Mouse (Mus musculus): Measurements from ENCODE around the gene Dpp6.

Gene Dpp6

GRCm38 (mm10) chr5:27056436-27056835, 239.4 kb downstream of the Dpp6 start:
- DNase-seq (ENCODE audit: low read depth, low spot score), result no peak

- DNase-seq (ENCODE audit: low read depth, low spot score), result no peak
Measured at GRCm38 (mm10) chr5:27060114-27060513, 243.1 kb downstream of the Dpp6 start.

- no peak for DNase-seq (ENCODE audit: low read depth, low spot score)
Measured at GRCm38 (mm10) chr5:27063871-27064270, 246.9 kb downstream of the Dpp6 start.

- no peak for DNase-seq (ENCODE audit: low read depth, low spot score)
Measured at GRCm38 (mm10) chr5:27066837-27067236, 249.8 kb downstream of the Dpp6 start.

GRCm38 (mm10) chr5:27075131-27075591, 258.2 kb downstream of the Dpp6 start:
- peak; percentile 72 for DNase-seq (ENCODE audit: low read depth, low spot score)

- no peak for DNase-seq (ENCODE audit: low read depth, low spot score)
Measured at GRCm38 (mm10) chr5:27076046-27076445, 259.0 kb downstream of the Dpp6 start.

- no peak for DNase-seq (ENCODE audit: low read depth, low spot score)
Measured at GRCm38 (mm10) chr5:27077821-27078220, 260.8 kb downstream of the Dpp6 start.

- DNase-seq (ENCODE audit: low read depth, low spot score), result peak; percentile 52
Measured at GRCm38 (mm10) chr5:27081275-27081674, 264.3 kb downstream of the Dpp6 start.

GRCm38 (mm10) chr5:27083762-27084161, 266.8 kb downstream of the Dpp6 start:
- no peak for DNase-seq (ENCODE audit: low read depth, low spot score)

- no peak for DNase-seq (ENCODE audit: low read depth, low spot score)
Measured at GRCm38 (mm10) chr5:27108221-27108620, 291.2 kb downstream of the Dpp6 start.

GRCm38 (mm10) chr5:27122479-27122878, 305.5 kb downstream of the Dpp6 start:
- no peak for DNase-seq (ENCODE audit: low read depth, low spot score)

GRCm38 (mm10) chr5:27122944-27123343, 305.9 kb downstream of the Dpp6 start:
- no peak for DNase-seq (ENCODE audit: low read depth, low spot score)

- DNase-seq (ENCODE audit: low read depth, low spot score), result no peak
Measured at GRCm38 (mm10) chr5:27126034-27126433, 309.0 kb downstream of the Dpp6 start.

GRCm38 (mm10) chr5:27133196-27133595, 316.2 kb downstream of the Dpp6 start:
- no peak for DNase-seq (ENCODE audit: low read depth, low spot score)

GRCm38 (mm10) chr5:27134436-27135005, 317.5 kb downstream of the Dpp6 start:
- DNase-seq (ENCODE audit: low read depth, low spot score), result no peak

GRCm38 (mm10) chr5:27147397-27147945, 330.5 kb downstream of the Dpp6 start:
- DNase-seq (ENCODE audit: low read depth, low spot score), result no peak

- no peak for DNase-seq (ENCODE audit: low read depth, low spot score)
Measured at GRCm38 (mm10) chr5:27151017-27151416, 334.0 kb downstream of the Dpp6 start.

GRCm38 (mm10) chr5:27155671-27156070, 338.7 kb downstream of the Dpp6 start:
- no peak for DNase-seq (ENCODE audit: low read depth, low spot score)

GRCm38 (mm10) chr5:27156366-27156765, 339.4 kb downstream of the Dpp6 start:
- DNase-seq (ENCODE audit: low read depth, low spot score), result no peak

GRCm38 (mm10) chr5:27161122-27161645, 344.2 kb downstream of the Dpp6 start:
- no peak for DNase-seq (ENCODE audit: low read depth, low spot score)

GRCm38 (mm10) chr5:27168550-27168949, 351.5 kb downstream of the Dpp6 start:
- DNase-seq (ENCODE audit: low read depth, low spot score), result no peak

GRCm38 (mm10) chr5:27184963-27185362, 368.0 kb downstream of the Dpp6 start:
- no peak for DNase-seq (ENCODE audit: low read depth, low spot score)

- DNase-seq (ENCODE audit: low read depth, low spot score), result no peak
Measured at GRCm38 (mm10) chr5:27191242-27191969, 374.4 kb downstream of the Dpp6 start.

Data from telencephalon, adult 2 months (tissue).